Mouse (Mus musculus): ENCODE measurements at regions not wholly inside any gene's neighbourhood (a gene's known extent, or its start where the extent isn't known, plus 50 kb on each side); places are given as distances from the start of the nearest gene placed in this dataset.

- DNase-seq = no peak
Measured at GRCm38 (mm10) chr17:52448701-52449100, 153.8 kb upstream of the Kcnh8 start.

- no peak for DNase-seq
Measured at GRCm38 (mm10) chr17:52459303-52459996, 143.1 kb upstream of the Kcnh8 start.

- no peak for DNase-seq
Measured at GRCm38 (mm10) chr17:52459997-52460387, 142.5 kb upstream of the Kcnh8 start.

- no peak for DNase-seq
Measured at GRCm38 (mm10) chr17:52461264-52461663, 141.2 kb upstream of the Kcnh8 start.

- peak; percentile 2 to 11 for DNase-seq
Measured at GRCm38 (mm10) chr17:52461709-52462141, 140.8 kb upstream of the Kcnh8 start.

GRCm38 (mm10) chr17:52462361-52462760, 140.1 kb upstream of the Kcnh8 start:
- DNase-seq = no peak

GRCm38 (mm10) chr17:52468464-52468863, 134.0 kb upstream of the Kcnh8 start:
- DNase-seq = no peak

GRCm38 (mm10) chr17:52479327-52480086, 123.0 kb upstream of the Kcnh8 start:
- no peak for DNase-seq

GRCm38 (mm10) chr17:52480087-52480638, 122.3 kb upstream of the Kcnh8 start:
- no peak for DNase-seq

- no peak for DNase-seq
Measured at GRCm38 (mm10) chr17:52506760-52507159, 95.7 kb upstream of the Kcnh8 start.

- DNase-seq = no peak
Measured at GRCm38 (mm10) chr17:52530260-52530659, 72.2 kb upstream of the Kcnh8 start.

Measured in adrenal gland, postnatal 36 days (tissue).